Mouse (Mus musculus) stomach, postnatal 0 days (tissue): ENCODE results near the gene Tnfsf13.

ENCODE experiments used
- CTCF ChIP-seq: IDR thresholded peaks from 2 replicates; pipeline ENCODE4 v1.5.1; 2016; ENCODE audit warnings: antibody characterized with exemption, low read depth, mild to moderate bottlenecking, moderate library complexity
- EP300 ChIP-seq: optimal IDR thresholded peaks from 2 replicates; pipeline ENCODE3; 2016; ENCODE audit warnings: antibody characterized with exemption

DNA sequence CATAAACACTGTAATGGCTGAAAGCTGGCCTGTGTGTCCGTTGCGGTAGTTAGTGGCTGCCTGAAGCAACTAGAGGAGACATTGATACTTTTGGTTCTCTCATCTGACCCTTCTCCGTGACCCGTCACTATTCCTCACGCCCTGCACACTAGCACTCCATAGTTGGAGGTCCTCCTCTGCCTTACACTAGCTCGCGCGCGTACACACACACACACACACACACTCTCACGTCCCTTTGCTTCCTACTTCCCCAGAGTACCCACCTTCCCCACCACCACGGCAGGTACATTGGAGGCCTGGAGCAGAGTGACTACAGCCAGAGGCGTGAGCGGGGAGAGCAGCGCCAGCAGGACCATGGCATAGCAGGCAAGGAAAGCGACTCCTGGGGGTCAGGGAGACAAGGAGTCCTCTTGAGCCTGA, 28.1 kb downstream of the Tnfsf13 start:
- TF ChIP-seq CTCF (no peak), EP300 (no peak)
